Mouse (Mus musculus) liver, embryonic 14.5 days (tissue): ENCODE measurements around the gene Trp63.

Experiments
- CTCF ChIP-seq: IDR thresholded peaks from 2 replicates; pipeline ENCODE4 v1.5.1; 2016; ENCODE audit warnings: antibody characterized with exemption, low read depth, control low read depth
- EP300 ChIP-seq: IDR thresholded peaks from 2 replicates; pipeline ENCODE4 v1.6.1; 2016; ENCODE audit warnings: antibody characterized with exemption, low read depth

GRCm38 (mm10) chr16:25817753-25818624, 134.4 kb downstream of the Trp63 start:
- TF ChIP-seq CTCF (no peak), EP300 (no peak)
